Mouse (Mus musculus) telencephalon, adult 2 months (tissue): ENCODE data around the gene Tcf7l1.
A peak's percentile ranks its signal among the peaks of the same experiment; 100 is the strongest.

ENCODE experiments used
- DNase-seq: peaks from one replicate; pipeline ENCODE4 v3.0.0-alpha.2; 2011; ENCODE audit warnings: low read depth, low spot score

Gene Tcf7l1

DNA sequence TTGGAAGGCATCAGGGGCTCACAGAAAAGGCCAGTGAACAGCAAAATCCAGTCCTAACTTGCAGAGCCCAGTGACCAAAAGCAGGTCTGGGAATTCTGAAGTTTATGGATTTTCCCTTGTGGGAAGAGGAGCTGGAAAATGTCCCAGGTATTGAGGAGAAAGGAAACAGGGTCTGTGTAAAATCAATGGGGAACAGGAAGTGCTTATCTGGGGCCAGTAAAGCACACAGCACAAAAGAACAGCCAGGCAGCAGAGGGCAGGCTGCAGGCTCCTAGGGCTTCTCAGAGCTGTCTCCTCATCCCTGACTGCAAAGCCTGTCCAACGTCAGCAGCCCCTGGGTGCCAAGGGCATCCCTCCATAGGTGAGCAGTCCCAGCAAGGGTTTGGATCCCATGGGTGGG lies 126.1 kb downstream of the Tcf7l1 start:
- DNase-seq = no peak

DNA sequence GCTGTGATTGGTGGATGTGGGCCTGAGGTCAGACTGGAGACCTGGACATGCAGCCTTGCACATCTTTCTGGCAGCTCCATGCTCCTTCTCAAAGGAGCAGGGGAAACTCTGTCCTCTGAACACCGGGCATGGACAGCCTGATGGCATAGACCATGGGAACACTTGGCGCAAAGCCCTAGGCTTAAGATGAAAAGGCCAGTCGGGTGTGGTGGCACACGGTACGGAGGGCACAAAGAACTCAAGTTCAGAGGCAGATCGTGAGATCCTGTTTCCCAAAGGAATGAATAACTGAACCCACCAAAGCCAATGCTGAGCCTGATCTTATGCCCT lies 128.7 kb downstream of the Tcf7l1 start:
- no peak for DNase-seq

DNA sequence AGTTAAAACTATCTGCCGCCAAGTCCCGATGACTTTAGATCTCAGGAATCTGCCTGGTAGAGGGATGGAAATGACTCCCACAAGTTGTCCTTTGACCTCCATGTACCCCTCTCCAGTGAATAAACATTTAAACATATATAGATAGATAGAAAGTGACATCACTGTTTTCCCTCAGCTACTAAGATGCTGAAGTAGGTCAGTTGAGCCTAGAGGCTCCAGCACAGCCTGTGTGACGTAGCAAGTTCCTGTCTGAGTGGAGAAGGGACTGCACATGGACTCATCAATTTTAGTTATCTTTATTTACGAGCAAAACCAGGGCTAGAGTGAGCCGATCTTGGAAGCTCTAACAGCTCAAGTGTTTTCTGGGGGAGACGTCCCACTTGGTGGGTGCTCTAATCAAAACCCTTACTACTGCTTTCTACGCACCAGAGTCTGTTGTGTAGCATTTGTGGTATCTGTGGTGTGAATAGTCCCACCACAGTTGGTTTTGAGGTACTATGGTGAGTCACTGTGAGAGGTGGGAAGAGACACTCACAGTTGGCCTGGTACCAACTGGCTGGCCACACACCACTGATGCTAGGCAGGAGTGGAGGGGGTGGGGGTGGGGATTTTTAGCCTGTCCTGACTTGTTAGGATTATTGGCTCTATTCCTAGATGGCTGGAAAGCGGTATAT lies 129.2 kb downstream of the Tcf7l1 start:
- no peak for DNase-seq

DNA sequence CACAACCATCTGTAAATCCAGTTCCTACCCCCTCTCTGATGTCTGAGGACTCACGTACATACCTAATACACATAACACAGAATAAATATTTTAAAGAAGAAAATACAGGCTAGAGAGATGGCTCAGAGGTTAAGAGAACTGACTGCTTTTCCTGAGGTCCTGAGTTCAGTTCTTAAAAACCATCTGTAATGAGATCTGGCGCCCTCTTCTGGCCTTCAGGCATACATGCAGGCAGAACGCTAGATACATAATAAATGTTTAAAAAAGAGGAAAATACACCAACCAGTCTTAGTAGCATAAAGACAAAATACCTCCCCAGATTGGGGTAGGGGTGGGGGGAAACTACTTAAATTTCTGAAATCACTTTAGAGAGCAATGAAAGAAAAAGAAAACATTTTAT lies 131.0 kb downstream of the Tcf7l1 start:
- DNase-seq = no peak

DNA sequence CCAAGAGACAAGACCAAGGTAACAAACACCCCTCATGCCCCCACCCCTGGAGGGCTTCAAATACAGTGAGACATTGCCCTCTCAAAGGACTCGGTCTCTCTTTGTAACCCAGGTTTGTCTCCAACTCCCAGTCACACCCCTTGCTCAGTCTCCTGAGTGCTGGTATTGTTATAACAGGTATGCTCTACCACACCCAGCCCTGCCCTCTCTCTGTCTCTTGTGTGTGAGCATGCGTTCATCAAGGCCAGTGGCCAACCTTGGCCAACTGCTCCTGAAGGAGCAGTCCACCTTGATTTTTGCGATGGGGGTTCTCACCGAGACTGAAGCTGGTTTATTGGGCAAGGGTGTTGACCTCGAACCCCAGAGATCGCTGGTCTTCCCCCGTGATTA lies 133.0 kb downstream of the Tcf7l1 start:
- DNase-seq = no peak

DNA sequence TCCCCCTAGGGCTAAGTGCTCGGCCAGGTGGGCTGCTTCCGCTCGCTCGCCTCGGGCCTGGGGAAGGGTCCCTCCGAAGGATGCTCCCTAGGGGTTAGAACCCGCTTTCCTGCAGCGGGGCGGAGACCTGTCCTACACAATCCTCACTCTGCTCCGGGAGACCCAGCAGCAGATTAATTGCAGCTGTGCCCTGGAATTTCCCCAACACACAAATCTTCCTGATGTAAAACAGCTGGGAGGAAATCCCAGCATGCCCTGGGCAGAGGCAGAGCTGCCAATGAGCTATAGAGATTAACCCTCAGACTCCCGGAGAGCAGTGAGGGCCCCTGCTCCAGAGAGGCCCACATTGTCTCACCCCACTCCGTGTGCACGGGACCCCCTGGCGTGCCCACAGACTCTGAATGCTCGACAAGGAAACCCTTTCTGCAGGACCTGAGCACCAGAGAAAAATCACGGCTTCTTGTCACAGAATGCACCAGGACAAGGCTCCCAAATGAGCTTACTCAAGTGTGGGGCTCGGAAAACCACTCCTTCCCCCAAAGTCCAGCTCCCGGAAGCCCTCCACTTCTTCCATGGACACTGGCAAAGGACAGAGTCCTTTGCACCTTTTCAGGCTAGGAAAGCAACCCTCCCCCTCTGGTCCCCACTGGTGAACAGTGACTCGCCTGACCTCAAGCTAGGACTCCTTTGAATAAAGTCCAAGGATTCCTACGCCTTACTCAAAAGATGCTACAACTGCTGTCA lies 133.6 kb downstream of the Tcf7l1 start:
- DNase-seq = no peak

DNA sequence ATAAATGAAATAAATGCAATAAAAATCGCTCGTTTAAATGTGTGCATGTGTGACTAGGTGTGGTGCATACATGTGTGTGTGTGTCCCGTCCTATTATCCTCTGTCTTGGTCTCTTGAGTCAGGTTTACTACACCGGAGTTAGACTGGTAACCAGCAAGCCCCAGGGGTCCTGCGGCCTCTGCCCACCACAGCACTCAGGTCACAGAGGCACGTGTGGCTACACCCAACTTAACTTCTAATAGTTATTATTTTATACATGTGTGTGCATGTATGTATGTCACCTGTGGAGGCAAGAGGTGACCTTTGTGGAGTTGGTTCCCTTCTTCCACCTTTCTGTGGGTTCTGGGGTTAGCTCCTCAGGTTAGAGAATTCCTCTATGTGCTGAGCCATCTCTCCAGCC lies 134.7 kb downstream of the Tcf7l1 start:
- DNase-seq = no peak

DNA sequence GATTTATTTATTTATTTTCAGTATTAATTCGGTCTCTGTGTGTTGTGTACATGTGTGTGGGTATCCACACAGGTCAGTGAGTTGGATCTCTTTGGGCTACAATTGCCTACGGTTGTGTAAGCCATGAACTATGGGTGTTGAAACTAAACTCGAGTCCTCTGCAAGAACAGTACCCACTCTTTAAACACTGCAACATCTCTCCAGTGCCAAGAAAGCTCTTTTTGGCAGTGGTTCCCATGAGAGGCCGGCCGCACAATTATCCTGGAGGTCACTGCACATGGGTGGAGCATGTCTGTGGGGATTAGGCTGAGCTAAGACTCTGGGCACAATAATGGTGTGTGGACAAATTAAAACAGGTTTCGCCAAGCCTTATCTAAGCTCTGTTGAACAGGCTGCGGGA lies 135.6 kb downstream of the Tcf7l1 start:
- DNase-seq = no peak

DNA sequence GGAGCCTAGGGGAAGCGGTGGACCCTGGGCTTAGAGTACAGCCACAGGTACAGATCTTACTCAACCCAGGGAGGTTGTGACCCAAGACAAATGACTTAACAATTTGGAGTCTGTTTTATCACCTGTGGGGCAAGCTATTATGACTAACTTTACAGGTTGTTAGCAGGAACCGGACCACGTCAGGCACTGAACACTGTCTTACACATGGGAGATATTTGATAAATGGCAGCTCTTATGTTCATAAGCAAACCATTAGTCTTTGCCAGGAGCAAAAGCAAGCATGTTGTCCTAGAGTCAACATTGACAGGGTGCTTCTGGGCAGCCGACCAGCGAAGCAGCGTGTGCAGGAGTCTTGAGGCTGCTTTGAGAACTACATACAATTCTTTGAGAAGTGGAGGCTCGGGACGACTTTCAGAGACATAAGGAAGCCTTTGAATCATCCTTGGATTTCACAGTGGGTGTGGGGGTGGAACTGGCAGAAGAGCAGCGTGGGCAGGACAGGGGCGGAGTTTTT lies 138.7 kb downstream of the Tcf7l1 start:
- DNase-seq = peak; percentile 87

DNA sequence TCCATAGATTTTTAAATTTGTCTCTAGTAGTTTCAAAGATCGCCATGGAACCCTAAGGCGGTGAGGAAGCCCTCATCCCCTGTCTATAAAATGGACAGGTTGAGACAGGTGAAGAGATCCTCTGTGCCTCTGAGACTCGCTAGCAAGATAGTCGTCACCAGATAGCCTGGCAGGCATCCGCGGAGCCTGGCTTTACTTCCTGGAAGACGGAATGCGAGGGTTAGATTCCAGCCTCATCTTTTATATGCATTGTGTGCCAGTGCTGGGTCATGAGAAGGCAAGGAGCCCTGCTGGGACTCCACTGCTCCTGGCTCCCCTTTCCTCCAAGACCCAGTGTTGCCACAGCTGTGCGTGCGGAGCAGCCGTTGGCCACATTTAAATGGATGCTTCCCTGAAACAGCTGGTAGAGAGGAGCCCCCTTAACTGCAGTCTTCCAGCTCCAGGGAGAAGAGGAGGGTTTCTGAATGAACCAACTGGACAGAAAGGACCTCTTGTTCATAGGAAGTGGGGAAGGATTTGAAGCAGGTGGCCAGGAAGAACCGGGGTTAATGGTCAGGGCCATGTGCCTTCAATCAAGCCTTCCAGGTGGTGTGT lies 141.0 kb downstream of the Tcf7l1 start:
- DNase-seq = no peak

DNA sequence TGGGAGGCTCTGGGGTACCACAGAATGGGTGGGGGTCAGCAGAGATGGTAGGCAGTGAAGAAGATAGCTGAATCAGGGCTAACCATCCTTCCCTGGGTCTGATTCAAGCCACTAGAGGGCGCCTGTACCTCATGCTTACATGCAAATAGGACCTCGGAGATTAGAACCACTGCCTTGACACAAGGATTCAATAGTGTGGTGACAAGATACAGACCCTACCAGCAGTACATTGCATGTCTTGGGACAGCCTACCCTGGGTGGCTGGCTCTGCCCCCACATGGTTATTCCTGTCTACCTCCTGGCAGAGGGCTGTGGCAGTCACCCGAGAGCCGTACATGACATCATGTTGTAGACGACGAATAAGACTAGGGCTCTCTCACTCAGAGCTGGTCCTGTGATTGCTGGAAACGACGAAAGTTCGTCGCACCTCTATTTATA lies 141.7 kb downstream of the Tcf7l1 start:
- peak; percentile 51 for DNase-seq

DNA sequence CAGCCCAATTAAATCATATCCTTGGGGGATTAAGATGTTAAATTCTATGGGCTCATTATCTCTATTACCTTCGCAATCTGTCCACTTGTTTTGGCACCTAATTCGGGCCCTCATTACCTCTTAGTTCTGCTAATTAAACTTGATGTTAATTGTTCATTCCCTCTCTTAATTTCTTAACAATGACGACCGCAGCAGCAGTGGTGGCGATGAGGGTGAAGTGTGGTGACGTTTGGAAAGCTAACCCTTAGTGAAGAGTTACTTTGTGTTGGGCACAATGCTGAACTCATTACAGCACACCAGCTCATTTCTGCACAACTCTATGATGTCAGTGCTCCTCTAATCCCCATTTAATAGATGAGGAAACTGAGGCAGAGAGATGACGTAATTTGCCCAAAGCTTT lies 143.7 kb downstream of the Tcf7l1 start:
- no peak for DNase-seq

DNA sequence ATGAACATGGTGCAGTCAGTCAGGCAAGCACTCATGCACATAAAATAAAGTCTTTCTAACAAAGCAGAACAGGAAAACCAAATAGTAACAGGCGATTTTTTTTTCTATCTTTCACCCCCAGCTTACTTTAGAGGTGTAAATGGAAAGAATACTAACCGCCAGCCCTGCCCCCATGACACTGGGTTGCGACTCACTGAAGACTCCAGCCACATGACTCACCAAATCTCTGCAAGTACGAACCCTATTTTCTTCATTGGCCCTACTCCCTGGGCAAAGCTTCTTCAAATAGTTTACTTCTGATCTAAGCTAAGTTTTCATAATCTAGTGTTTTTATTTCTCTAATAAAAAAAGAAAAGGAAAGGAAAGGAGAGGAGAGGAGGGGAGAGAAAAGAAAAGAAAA lies 144.5 kb downstream of the Tcf7l1 start:
- DNase-seq = no peak

DNA sequence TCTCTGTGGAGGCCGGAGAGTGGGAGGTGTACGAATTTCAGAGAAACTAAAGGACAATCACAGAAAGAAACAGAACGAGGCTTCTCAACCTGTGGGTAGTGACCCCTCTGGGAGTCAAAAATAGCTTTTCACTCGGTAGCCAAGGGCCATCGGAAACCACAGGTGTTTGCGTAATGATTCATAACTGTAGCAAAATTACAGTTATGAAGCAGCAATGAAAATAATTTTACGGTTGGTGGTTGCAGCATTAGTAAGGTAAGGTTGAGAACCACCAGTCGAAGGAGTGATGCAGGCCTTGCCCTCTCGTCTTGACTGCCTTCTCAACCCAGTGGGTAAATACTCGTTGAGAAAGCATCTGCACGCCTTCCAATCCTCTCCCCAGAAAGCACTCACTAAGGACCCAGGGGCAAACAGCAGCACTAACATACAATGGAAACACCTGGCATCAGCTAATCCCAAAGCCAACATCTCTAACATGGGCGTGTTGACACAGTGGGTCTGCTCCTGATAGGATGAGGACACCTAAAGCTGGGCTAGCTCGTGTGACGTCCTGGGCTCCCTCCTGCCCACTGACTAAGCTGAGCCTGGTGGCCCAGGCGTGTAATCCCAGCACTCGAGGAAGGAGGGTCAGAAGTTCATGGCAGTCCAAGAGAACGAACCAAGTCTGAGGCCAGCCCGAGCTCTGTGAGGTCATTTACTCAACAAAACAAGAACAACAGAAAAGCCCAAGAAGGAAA lies 147.7 kb downstream of the Tcf7l1 start:
- DNase-seq = no peak

DNA sequence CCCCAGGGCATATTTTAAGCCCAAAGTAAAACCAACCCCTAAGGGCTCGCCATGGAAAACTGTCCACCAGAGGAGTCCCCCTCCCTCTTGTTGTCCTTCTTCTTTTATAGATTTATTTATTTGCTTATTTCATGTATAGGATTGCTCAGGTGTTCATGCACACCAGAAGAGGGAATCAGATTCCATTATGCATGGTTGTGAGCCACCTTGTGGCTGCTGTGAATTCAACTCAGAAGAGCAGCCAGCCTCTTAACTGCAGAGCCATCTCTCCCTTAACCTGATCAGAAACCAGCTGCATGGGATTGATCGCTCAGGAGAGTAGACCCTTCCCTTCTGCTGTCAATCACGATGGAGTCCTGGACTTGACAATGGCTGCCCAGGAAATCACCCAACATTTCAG lies 152.1 kb downstream of the Tcf7l1 start:
- no peak for DNase-seq

DNA sequence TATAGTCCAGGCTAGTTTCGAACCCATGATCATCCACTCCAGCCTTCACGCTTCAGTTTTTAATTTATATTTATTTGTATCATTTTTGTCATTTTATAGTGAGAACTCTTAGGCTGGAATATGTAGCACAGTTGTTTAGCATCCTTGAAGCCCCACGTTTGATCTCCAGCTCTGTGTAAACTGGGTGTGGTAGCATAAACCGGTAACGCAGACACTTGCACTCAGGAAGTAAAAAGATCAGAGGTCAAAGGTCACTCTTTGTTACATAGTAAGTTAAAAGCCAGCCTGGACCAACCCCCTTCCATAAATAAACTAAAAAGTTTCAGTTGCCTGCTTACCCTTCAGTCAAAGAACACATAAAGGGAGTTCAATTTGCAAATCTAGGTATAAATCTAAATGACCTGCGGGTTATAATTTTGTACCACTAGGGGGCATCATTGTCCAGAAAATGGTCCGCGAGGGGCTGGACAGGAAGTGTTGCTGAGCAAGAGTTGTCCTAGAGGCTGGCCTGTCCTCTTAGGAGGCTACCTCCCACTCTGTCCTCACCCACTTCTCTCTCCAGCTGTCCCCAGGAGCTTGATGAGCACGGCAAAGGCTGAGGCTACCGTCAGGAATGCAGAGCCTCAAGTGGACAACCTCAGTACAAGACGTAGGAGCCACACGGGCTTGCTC lies 153.2 kb downstream of the Tcf7l1 start:
- no peak for DNase-seq

DNA sequence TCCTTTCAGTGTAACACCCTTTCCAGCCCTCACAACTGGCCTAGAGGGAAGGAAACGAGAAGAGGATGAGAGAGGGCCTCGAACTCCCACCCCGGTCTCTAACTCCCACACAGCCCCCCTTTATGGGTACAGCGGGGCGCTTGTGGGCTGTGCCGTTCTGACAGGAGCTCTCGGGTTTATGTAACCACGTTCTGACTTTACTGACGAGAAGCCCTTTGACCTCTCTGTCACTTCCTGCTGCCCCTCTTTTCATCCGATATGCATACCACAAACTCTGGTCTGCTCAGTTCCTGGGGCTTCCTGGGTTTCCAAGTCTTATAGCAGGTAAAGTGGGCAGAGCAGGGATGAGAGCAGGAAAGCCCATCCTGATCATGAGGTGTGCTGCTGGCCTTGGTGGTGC lies 154.7 kb downstream of the Tcf7l1 start:
- no peak for DNase-seq

DNA sequence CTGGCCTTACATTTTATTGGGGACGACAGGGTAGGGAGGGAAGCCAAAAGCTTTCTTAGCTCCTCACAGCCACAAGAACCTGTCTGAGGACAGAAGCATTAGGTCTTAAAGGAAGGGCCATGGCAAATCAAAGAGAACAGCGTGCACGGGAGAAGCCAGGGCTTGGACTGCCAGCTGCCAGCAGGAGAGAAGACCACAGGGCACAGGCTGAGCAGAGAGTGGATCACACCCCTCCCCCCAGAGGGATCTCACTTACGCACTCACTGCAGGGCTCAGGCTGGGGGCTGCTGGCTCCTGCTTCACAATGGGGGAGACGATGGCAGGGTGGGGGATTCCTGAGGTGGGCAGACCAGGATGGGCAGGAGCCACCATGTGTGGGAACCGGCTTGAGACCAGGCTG lies 157.4 kb downstream of the Tcf7l1 start:
- DNase-seq = no peak

DNA sequence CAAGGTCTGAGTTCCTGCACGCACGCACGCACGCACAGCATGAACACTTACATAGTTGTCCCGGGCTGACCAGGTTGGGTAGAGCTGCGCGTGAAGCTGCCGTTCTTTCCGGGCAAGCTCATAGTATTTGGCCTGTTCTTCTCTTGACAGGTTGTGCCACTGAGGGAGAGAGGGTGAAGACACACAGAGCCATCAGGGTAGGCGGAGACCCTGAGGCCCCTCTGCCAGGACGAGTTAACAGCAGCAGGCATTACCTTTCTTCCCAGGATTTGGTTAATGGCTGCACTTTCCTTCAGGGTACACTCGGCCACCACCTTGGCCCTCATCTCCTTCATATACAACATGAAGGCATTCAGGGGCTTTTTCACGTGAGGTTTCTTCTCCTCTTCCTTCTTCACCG lies 158.1 kb downstream of the Tcf7l1 start:
- DNase-seq = no peak

DNA sequence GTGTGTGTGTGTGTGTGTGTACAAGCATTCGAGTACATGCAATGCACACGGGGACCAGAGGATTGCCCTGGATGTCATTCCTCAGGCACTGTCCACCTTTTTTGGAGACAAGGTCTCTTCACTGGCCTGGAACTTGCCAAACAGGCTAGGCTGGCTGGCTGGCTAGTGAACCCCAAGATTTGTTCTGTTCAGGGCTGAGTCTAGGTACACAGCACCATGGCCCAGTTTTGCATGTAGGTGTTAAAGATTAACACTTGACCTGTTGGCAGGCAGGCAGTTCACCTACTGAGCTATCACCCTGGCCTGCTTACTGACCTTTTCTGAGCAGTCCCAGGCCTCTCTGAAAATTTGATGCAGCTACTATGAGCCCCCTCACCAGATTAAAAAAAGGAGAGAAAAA lies 158.7 kb downstream of the Tcf7l1 start:
- DNase-seq = no peak

DNA sequence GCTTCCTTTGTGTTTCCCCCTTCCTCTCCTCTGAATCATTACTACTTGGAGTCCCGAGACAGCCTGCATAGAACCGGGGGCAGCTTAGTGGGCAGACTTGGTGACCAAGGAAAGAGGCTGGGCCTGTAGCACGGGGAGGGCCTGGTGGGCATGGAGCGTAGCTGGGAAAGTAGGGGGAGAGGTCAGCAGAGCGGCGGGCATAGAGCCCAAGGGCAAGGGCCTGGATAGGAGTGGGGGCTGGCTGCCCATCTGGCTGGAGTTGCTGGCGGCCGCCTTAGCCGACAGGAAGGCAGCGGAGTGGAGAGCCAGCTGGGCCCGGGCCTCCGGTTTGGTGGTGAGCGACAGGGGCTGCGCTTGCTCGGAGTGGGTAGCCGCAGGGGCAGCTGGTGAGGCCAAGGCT lies 161.8 kb downstream of the Tcf7l1 start:
- no peak for DNase-seq

DNA sequence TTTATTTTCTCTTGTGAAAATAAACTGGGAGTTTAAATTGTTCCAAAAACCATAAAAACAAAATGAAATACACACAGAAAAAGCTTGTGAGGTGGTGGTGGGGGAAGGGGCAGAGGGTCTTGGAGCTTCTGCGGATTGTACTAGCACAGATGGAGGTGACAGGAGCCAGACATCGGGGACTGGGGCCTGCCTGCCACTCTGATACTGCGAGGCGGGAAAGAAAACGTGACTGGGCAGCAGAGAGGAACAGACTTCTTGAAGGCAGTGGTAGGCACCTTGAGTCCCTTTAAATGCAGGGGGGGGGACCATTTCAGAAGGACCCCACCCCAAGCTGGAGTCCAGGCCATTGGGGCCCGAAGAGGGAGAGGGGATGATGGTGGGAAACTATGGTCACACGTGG lies 162.7 kb downstream of the Tcf7l1 start:
- no peak for DNase-seq
